Mouse (Mus musculus) midbrain, embryonic 15.5 days (tissue): ENCODE results near the gene Psme2. TPM values are rescaled to one million over a fixed set of nuclear protein-coding genes. Genes with fewer than 3 reads are reported as not detected.
A peak's percentile ranks its signal among the peaks of the same experiment; 100 is the strongest.

Experiments
- ATAC-seq: fragments of 200-750 bp; cut with Nextera tagmentation; replicated peaks from 2 replicates; pipeline ENCODE4 v1.8.0; 2017; ENCODE audit warnings: moderate TSS enrichment
- H3K27ac ChIP-seq: fragments of 300-500 bp; sonication (generic); 2 replicates; pipeline ENCODE4 v1.5.1; 2015; ENCODE audit warnings: mild to moderate bottlenecking, inconsistent platforms
- H3K27me3 ChIP-seq: fragments of 300-500 bp; sonication (generic); replicated peaks from 2 replicates; pipeline ENCODE4 v1.6.1; 2015; ENCODE audit warnings: inconsistent platforms
- H3K36me3 ChIP-seq: fragments of 300-500 bp; sonication (generic); replicated peaks from 2 replicates; pipeline ENCODE4 v1.6.1; 2015; ENCODE audit warnings: inconsistent platforms
- H3K4me1 ChIP-seq: fragments of 300-500 bp; sonication (generic); 2 replicates; pipeline ENCODE4 v1.6.1; 2015; ENCODE audit warnings: inconsistent platforms
- H3K4me2 ChIP-seq: fragments of 300-500 bp; sonication (generic); 2 replicates; pipeline ENCODE4 v1.6.1; 2015; ENCODE audit warnings: inconsistent platforms, mild to moderate bottlenecking, moderate library complexity
- H3K4me3 ChIP-seq: fragments of 300-500 bp; sonication (generic); 2 replicates; pipeline ENCODE4 v1.5.1; 2015; ENCODE audit warnings: mild to moderate bottlenecking, inconsistent platforms
- H3K9ac ChIP-seq: fragments of 300-500 bp; sonication (generic); 2 replicates; pipeline ENCODE4 v1.6.1; 2015; ENCODE audit warnings: mild to moderate bottlenecking, inconsistent platforms
- H3K9me3 ChIP-seq: fragments of 300-500 bp; sonication (generic); 2 replicates; pipeline ENCODE4 v1.6.1; 2016; ENCODE audit warnings: inconsistent platforms
- WGBS: fragments of 180-500 bp; shearing (Covaris S2); methylation state at CpG from one replicate; pipeline ENCODE4 v1.1.7; 2015; ENCODE audit warnings: mixed read lengths; 5-methylcytosine and 5-hydroxymethylcytosine counted together
- polyA plus RNA-seq: library from polyadenylated mRNA; unstranded; fragments of >200 nt; fragmentation: Nextera tagmentation; extraction: Ambion mirVana; gene quantifications from 2 replicates; pipeline ENCODE4 v1.2.1, GENCODE M21; 2015

Gene Psme2
- polyA plus RNA-seq, 1 experiment from 2014 or later: 184 TPM

DNA sequence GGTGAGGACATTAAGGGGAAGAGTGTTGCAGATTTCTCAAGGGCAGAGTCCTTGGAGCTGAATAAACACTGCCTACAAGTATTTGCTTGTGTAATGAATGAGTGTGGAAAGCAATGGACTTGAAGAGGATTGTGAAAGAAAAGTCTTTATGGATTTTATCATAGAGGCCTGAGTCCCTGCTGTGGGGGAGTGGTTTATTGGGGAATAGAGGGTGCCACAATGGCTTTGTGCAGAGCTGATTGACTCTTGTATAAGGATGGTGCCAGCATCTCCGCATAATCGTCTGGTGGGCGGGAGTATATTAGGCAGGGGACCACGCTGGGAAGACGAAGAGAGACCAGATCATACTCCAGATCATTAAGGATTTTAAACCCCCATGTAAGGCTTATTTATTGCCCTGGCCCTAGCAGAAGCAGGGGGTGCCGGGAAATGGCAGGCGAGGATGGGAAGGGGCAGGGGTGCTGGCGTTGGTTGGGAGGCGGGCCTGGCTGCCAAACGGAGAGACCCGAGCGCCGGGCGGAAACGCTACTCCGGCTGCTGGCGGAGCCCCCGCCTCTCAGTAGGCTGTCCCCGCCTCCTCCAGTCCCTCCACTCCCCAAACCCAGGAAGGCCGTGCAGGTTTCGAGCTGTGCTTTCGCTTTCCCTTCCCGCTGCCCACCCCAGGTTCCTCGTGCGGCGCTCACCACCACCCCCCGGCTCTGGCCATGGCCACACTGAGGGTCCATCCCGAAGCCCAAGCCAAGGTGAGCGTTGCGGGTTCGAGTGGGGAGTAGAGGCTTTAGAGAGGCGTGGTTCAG, 12.8 kb downstream of the Psme2 start, which contains the start of gene Psme1:
Gene Psme1, plus strand, starts transcription at position 253 of the 797 bp plus-strand sequence.
- Histone ChIP-seq H3K27me3 (no peaks in the 10 kb centered on the region), H3K4me3 (peak within 1 kb of the TSS; percentile 69), H3K9me3 (no peaks in the 10 kb centered on the region), H3K9ac (peak within 1 kb of the TSS; percentile 79), H3K36me3 (peaks cover 12% of the 10 kb centered on the region; the same call in 1 of the 2 replicates), H3K27ac (peak within 1 kb of the TSS; percentile 89), H3K4me1 (peaks cover 20% of the 10 kb centered on the region), H3K4me2 (peak within 1 kb of the TSS; percentile 85)
- WGBS: under 1% methylated on average over 32 of the region's 32 CpGs
- ATAC-seq: peak; percentile 92

- Histone ChIP-seq H3K9ac (no peak overlapping the region), H3K9me3 (no peaks in the 10 kb centered on the region), H3K36me3 (peaks cover 9% of the 10 kb centered on the region; the same call in 1 of the 2 replicates), H3K4me1 (peaks cover 20% of the 10 kb centered on the region), H3K4me3 (no peak overlapping the region), H3K27ac (no peak overlapping the region), H3K27me3 (no peaks in the 10 kb centered on the region), H3K4me2 (no peak overlapping the region)
- ATAC-seq: no peak
- 86% methylated on average over 16 of the region's 16 CpGs for WGBS
Measured at GRCm38 (mm10) chr14:55576376-55576775, 14.5 kb downstream of the Psme2 start.

DNA sequence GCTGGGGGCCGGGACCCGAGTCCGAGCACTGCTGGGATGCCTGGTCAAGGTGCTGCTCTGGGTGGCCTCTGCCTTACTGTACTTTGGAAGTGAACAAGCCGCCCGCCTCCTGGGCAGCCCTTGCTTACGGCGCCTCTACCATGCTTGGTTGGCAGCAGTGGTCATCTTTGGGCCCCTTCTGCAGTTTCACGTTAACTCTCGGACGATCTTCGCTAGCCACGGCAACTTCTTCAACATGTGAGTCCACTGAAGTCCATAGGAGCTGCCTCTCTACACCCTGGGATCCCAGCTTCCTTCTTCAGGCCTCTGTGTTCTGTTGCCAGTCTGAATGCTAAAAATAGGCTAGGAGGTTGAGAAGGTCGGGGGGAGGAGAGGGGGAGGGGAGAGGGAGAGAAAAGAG, 15.2 kb downstream of the Psme2 start:
- no peak for ATAC-seq
- Histone ChIP-seq H3K9me3 (no peaks in the 10 kb centered on the region), H3K4me3 (no peak overlapping the region), H3K4me1 (peaks cover 20% of the 10 kb centered on the region), H3K27me3 (no peaks in the 10 kb centered on the region), H3K36me3 (0 out of 2 replicates have a peak, but pooled peaks cover 2% of the 10 kb centered on the region), H3K4me2 (no peak overlapping the region), H3K27ac (no peak overlapping the region), H3K9ac (no peak overlapping the region)
- WGBS: 73% methylated on average over 13 of the region's 13 CpGs

GRCm38 (mm10) chr14:55575302-55575701, 15.6 kb downstream of the Psme2 start, which contains the start of gene Fitm1:
Gene Fitm1, plus strand, starts transcription at chr14:55575617.
- H3K4me1 ChIP-seq: peaks cover 20% of the 10 kb centered on the region
- no peaks in the 10 kb centered on the region for H3K27me3 ChIP-seq
- 82% methylated on average over 8 of the region's 8 CpGs for WGBS
- H3K4me2 ChIP-seq: no peak within 1 kb of the TSS
- no peak within 1 kb of the TSS for H3K27ac ChIP-seq
- no peaks in the 10 kb centered on the region for H3K36me3 ChIP-seq
- no peak within 1 kb of the TSS for H3K9ac ChIP-seq
- ATAC-seq: no peak
- no peak within 1 kb of the TSS for H3K4me3 ChIP-seq
- no peaks in the 10 kb centered on the region for H3K9me3 ChIP-seq

DNA sequence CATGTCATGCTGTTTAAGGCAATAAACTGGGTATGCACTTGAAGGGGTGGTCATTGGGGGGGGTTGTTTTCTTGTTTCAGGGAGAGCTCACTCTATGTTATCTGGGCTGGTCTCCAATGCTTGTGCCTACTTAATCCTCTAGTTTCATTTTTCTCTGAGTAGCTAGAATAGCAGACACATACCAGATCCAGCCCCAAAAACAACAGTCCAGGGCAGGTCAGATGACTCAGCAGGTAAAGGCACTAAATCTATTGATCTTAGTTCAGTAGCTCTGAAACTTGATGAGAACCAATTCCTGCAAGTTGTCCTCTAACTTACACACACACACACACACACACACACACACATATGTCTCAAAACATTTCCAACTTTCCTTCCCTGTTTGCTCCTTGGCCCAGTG, 19.2 kb downstream of the Psme2 start:
- peaks cover 33% of the 10 kb centered on the region for H3K36me3 ChIP-seq
- no peaks in the 10 kb centered on the region for H3K9me3 ChIP-seq
- ATAC-seq: no peak
- H3K27ac ChIP-seq: no peak overlapping the region
- H3K4me3 ChIP-seq: no peak overlapping the region
- no peak overlapping the region for H3K4me2 ChIP-seq
- no peaks in the 10 kb centered on the region for H3K4me1 ChIP-seq
- no peaks in the 10 kb centered on the region for H3K27me3 ChIP-seq
- no peak overlapping the region for H3K9ac ChIP-seq

DNA sequence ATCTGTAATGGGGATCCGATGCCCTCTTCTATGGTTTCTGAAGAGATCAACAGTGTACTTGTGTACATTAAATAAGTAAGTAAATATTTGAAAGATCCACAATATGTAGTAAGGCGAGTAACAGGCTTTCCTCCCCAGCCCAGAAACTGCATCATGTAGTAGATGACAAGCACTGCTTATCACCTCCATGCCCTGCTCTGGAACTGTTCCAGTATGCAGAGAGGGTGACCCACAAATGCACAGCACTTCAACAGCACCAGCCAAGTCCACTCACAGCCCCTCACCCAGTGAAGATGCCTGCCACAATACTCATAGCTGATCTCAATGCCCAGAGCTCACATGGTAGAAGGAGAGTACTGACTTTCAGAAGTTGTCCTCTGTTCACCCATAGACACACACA, 20.3 kb downstream of the Psme2 start:
- H3K27me3 ChIP-seq: no peaks in the 10 kb centered on the region
- H3K4me2 ChIP-seq: no peak overlapping the region
- WGBS: 92% methylated on average over 2 of the region's 2 CpGs
- H3K9me3 ChIP-seq: no peaks in the 10 kb centered on the region
- H3K4me1 ChIP-seq: no peaks in the 10 kb centered on the region
- H3K36me3 ChIP-seq: peaks cover 44% of the 10 kb centered on the region
- ATAC-seq: no peak
- H3K4me3 ChIP-seq: no peak overlapping the region
- H3K27ac ChIP-seq: no peak overlapping the region
- no peak overlapping the region for H3K9ac ChIP-seq

DNA sequence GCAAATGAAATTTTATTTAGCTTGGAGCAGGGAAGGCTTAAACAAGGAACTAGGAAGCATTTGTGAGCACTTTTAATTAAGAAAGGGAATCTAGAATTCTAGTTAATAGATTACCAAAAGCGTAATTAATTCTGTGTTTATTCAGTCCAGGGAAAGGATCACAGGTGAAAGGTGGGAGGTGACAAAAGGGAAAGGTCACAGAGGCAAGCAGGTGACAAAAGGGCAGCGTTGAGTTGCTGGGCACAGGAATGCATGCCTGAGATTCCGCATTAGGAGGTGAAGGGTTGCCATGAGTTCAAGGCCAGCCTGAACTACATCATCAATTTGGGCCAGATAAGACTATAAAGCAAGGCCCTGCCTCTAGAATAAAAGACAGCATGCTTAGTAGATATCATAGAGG, 23.4 kb downstream of the Psme2 start:
- Histone ChIP-seq H3K9me3 (no peaks in the 10 kb centered on the region), H3K9ac (no peak overlapping the region), H3K36me3 (peaks cover 53% of the 10 kb centered on the region), H3K27ac (no peak overlapping the region), H3K4me3 (no peak overlapping the region), H3K4me2 (no peak overlapping the region), H3K27me3 (no peaks in the 10 kb centered on the region), H3K4me1 (peaks cover 4% of the 10 kb centered on the region; the same call in 1 of the 2 replicates)
- no peak for ATAC-seq
- 91% methylated on average over 3 of the region's 3 CpGs for WGBS

- H3K4me1 ChIP-seq: peaks cover 20% of the 10 kb centered on the region
- no peak for ATAC-seq
- H3K27me3 ChIP-seq: no peaks in the 10 kb centered on the region
- no peak overlapping the region for H3K9ac ChIP-seq
- H3K27ac ChIP-seq: no peak overlapping the region
- H3K9me3 ChIP-seq: no peaks in the 10 kb centered on the region
- WGBS: 84% methylated on average over 3 of the region's 3 CpGs
- peaks cover 53% of the 10 kb centered on the region for H3K36me3 ChIP-seq
- H3K4me3 ChIP-seq: no peak overlapping the region
- no peak overlapping the region for H3K4me2 ChIP-seq
Measured at GRCm38 (mm10) chr14:55565748-55566147, 25.2 kb downstream of the Psme2 start.

GRCm38 (mm10) chr14:55563249-55563648, 27.7 kb downstream of the Psme2 start:
- Histone ChIP-seq H3K36me3 (peaks cover 34% of the 10 kb centered on the region), H3K27ac (no peak overlapping the region), H3K27me3 (no peaks in the 10 kb centered on the region), H3K4me1 (peaks cover 26% of the 10 kb centered on the region), H3K9me3 (no peaks in the 10 kb centered on the region), H3K9ac (no peak overlapping the region), H3K4me3 (no peak overlapping the region), H3K4me2 (no peak overlapping the region)
- ATAC-seq: no peak
- whole genome bisulfite sequencing: 90% methylated on average over 11 of the region's 11 CpGs

DNA sequence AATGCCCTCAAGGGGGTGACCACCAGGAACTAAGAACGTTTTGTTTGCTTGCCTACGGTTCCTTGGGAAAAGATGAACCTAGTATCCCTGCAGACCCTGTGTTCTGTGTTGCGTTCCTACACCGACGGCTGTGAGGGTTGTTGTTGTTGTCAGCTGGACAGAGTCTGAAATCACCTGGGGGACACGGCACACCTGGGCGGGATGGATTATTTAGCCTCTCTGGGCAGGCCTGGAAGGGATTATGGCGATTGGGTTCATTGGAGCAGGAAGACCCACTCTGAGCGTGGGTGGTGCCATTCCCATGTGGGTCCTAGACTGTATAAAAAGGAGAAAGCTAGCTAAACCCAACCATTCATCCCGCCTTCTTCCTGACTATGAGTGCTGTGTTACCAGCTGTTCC, 29.1 kb downstream of the Psme2 start:
- Histone ChIP-seq H3K4me1 (peaks cover 28% of the 10 kb centered on the region), H3K36me3 (peaks cover 22% of the 10 kb centered on the region), H3K4me2 (peak overlapping the region; percentile 73; the same call in 1 of the 2 replicates), H3K27ac (no peak overlapping the region), H3K9ac (no peak overlapping the region), H3K9me3 (no peaks in the 10 kb centered on the region), H3K4me3 (peak overlapping the region; percentile 57; the same call in 1 of the 2 replicates), H3K27me3 (no peaks in the 10 kb centered on the region)
- no peak for ATAC-seq
- 87% methylated on average over 10 of the region's 10 CpGs for WGBS

- Histone ChIP-seq H3K4me3 (peak within 1 kb of the TSS; percentile 57), H3K27ac (peak within 1 kb of the TSS; percentile 99), H3K9me3 (no peaks in the 10 kb centered on the region), H3K4me2 (peak within 1 kb of the TSS; percentile 73), H3K4me1 (peaks cover 29% of the 10 kb centered on the region), H3K36me3 (peaks cover 7% of the 10 kb centered on the region), H3K9ac (peak within 1 kb of the TSS; percentile 87), H3K27me3 (no peaks in the 10 kb centered on the region)
- under 1% methylated on average over 51 of the region's 51 CpGs for WGBS
- ATAC-seq: peak; percentile 98
Measured at GRCm38 (mm10) chr14:55560202-55561073, 30.5 kb downstream of the Psme2 start, which contains the start of gene A730061H03Rik. Gene A730061H03Rik, minus strand, starts transcription at chr14:55560406.

GRCm38 (mm10) chr14:55559799-55560201, 31.1 kb downstream of the Psme2 start, which contains the start of gene Dcaf11:
Gene Dcaf11, plus strand, starts transcription at chr14:55560006.
- H3K27ac ChIP-seq: peak within 1 kb of the TSS; percentile 99
- H3K4me1 ChIP-seq: peaks cover 29% of the 10 kb centered on the region
- ATAC-seq: peak; percentile 85
- under 1% methylated on average over 27 of the region's 27 CpGs for WGBS
- peak within 1 kb of the TSS; percentile 73 for H3K4me2 ChIP-seq
- H3K9me3 ChIP-seq: no peaks in the 10 kb centered on the region
- peak within 1 kb of the TSS; percentile 87 for H3K9ac ChIP-seq
- peak within 1 kb of the TSS; percentile 57 for H3K4me3 ChIP-seq
- H3K36me3 ChIP-seq: peaks cover 1% of the 10 kb centered on the region; the same call in 1 of the 2 replicates
- H3K27me3 ChIP-seq: no peaks in the 10 kb centered on the region
